Mouse (Mus musculus): Measurements from ENCODE around the gene Rfx5.

GRCm38 (mm10) chr3:94985513-94985912, 31.6 kb downstream of the Rfx5 start:
- no peak for TF ChIP-seq CTCF (IDR thresholded peaks at IDR 0.05; ENCODE audit: low read depth)
- no peak for TF ChIP-seq EP300 (IDR thresholded peaks at IDR 0.05; ENCODE audit: low read depth)
